Mouse (Mus musculus) gastrocnemius, postnatal 36 days (tissue): ENCODE data around the gene Bcl7b. TPM values are rescaled to one million over a fixed set of nuclear protein-coding genes. Genes with fewer than 3 reads are reported as not detected.
A peak's percentile ranks its signal among the peaks of the same experiment; 100 is the strongest.

Experiments
- DNase-seq, 2 experiments: peaks; one replicate each; pipeline ENCODE4 v3.0.0; 2022
- intact Hi-C: fragments of 180-260 bp; cut with DNase I; formaldehyde crosslinking; loops from one replicate; pipeline ENCODE4 v1.15.1; 2025
- total RNA-seq, 2 experiments: library from RNA; stranded (reverse); gene quantifications; 2 replicates each; pipeline ENCODE4 v1.2.3; 2021

Bcl7b gene
- total RNA-seq, 2 experiments from 2014 or later: 23.6 to 26.9 TPM

GRCm38 (mm10) chr5:135166909-135167308 is 1.2 kb upstream of the Bcl7b start:
- DNase-seq: no peak
- intact Hi-C loops: no loop called here

- no peak for DNase-seq
- intact Hi-C loops: no loop called here
Measured at GRCm38 (mm10) chr5:135167469-135167868, 614 bp upstream of the Bcl7b start.

GRCm38 (mm10) chr5:135169479-135169878 is 1.4 kb downstream of the Bcl7b start:
- no peak for DNase-seq
- intact Hi-C loops: no loop called here

GRCm38 (mm10) chr5:135171688-135172220 is 3.7 kb downstream of the Bcl7b start:
- intact Hi-C loops: no loop called here
- no peak for DNase-seq

- intact Hi-C loops: no loop called here
- DNase-seq: no peak
Measured at GRCm38 (mm10) chr5:135172986-135173385, 4.9 kb downstream of the Bcl7b start.

GRCm38 (mm10) chr5:135175086-135175485 is 7.0 kb downstream of the Bcl7b start:
- intact Hi-C loops: no loop called here
- DNase-seq: no peak

GRCm38 (mm10) chr5:135178523-135178922 is 10.4 kb downstream of the Bcl7b start:
- DNase-seq: no peak

GRCm38 (mm10) chr5:135178996-135179395 is 10.9 kb downstream of the Bcl7b start:
- intact Hi-C loops: no loop called here
- no peak for DNase-seq

More at GRCm38 (mm10) chr5:135178523-135178922, 10.4 kb downstream of the Bcl7b start:
- intact Hi-C loops: no loop called here

GRCm38 (mm10) chr5:135179616-135180015 is 11.5 kb downstream of the Bcl7b start:
- intact Hi-C loops: no loop called here
- no peak for DNase-seq

GRCm38 (mm10) chr5:135180796-135181195 is 12.7 kb downstream of the Bcl7b start:
- intact Hi-C loops: no loop called here
- no peak for DNase-seq

GRCm38 (mm10) chr5:135181776-135182175 is 13.7 kb downstream of the Bcl7b start:
- intact Hi-C loops: no loop called here
- no peak for DNase-seq

- no peak for DNase-seq
- intact Hi-C loops: no loop called here
Measured at GRCm38 (mm10) chr5:135183131-135183861, 15.2 kb downstream of the Bcl7b start.

- intact Hi-C loops: no loop called here
- no peak for DNase-seq
Measured at GRCm38 (mm10) chr5:135185016-135185415, 16.9 kb downstream of the Bcl7b start.

GRCm38 (mm10) chr5:135185596-135185995 is 17.5 kb downstream of the Bcl7b start:
- DNase-seq: no peak
- intact Hi-C loops: no loop called here

- DNase-seq: no peak
Measured at GRCm38 (mm10) chr5:135186231-135186620, 18.1 kb downstream of the Bcl7b start.

GRCm38 (mm10) chr5:135186621-135187348 is 18.7 kb downstream of the Bcl7b start, which contains the start of gene Baz1b:
Gene Baz1b (plus strand): TSS chr5:135187264.
- intact Hi-C loops: no loop called here
- DNase-seq: peak; percentile 96 to 98

More at GRCm38 (mm10) chr5:135186231-135186620, 18.1 kb downstream of the Bcl7b start:
- intact Hi-C loops: no loop called here

GRCm38 (mm10) chr5:135187349-135188213 is 19.5 kb downstream of the Bcl7b start:
- peak; percentile 47 to 66 for DNase-seq
- intact Hi-C loops: no loop called here

- DNase-seq: no peak
- intact Hi-C loops: no loop called here
Measured at GRCm38 (mm10) chr5:135188214-135188554, 20.1 kb downstream of the Bcl7b start.

GRCm38 (mm10) chr5:135189281-135190022 is 21.4 kb downstream of the Bcl7b start:
- intact Hi-C loops: loop anchor here (5.0 kb wide), 1 partner anchor 177 kb away; no protein-coding TSS in a partner anchor
- DNase-seq: no peak

- DNase-seq: peak; percentile 16 to 33
- intact Hi-C loops: loop anchor here (2.0 to 5.0 kb wide), 2 partner anchors 73 to 179 kb away; no protein-coding TSS in a partner anchor
Measured at GRCm38 (mm10) chr5:135191620-135192019, 23.5 kb downstream of the Bcl7b start.
